Mouse (Mus musculus) natural killer cell, adult 2 months (primary cell): ENCODE measurements around the gene Ints2.

Experiments
- DNase-seq, 2 experiments: peaks; one replicate each; pipeline ENCODE4 v3.0.0; 2022; ENCODE audit warnings: low spot score in 2 of 2

The Ints2 gene

GRCm38 (mm10) chr11:86174173-86174572 lies 83.2 kb downstream of the Ints2 start:
- peak in 1 of 2 experiments; percentile 54 for DNase-seq

DNA sequence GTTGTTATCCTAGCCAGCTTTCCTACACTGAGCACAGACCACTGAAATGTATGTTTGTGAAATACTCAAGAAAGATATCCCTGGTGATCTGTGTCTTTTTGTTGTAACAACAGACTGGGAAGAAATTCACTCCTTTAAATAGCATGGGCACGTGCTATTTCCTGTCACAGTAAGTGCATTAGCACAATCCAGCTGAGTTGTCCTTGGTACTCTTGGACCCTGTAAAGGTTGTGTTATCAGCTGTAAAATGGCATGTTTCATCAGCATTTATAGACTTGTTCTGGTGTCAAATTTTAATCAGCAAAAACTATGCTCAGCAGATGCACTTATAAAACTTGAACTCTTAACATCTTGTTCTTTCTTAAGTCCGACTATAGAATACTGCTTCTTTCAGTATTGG lies 86.6 kb downstream of the Ints2 start:
- DNase-seq = no peak
